Mouse (Mus musculus) bone marrow, adult 2 months (tissue): Measurements from ENCODE around the gene Stum.

ENCODE experiments used
- CTCF ChIP-seq: fragments of 200-500 bp; IDR thresholded peaks from 2 replicates; pipeline ENCODE4 v1.5.1; 2011; ENCODE audit warnings: low read length, control low read depth; ENCODE audit not compliant: control insufficient read depth, insufficient read depth
- POLR2A ChIP-seq: fragments of 200-500 bp; IDR thresholded peaks from 2 replicates; pipeline ENCODE4 v1.6.1; 2011; ENCODE audit warnings: low read depth, mild to moderate bottlenecking, control low read depth, low read length, borderline replicate concordance; ENCODE audit not compliant: control insufficient read depth

- no peak for TF ChIP-seq POLR2A
- no peak for TF ChIP-seq CTCF
Observed at GRCm38 (mm10) chr1:180500641-180501040, 17.3 kb upstream of the Stum start.
